Mouse (Mus musculus) lung, postnatal 14 days (tissue): ENCODE data around the gene Gtf2i.

Experiments
- DNase-seq: peaks from one replicate; pipeline ENCODE4 v3.0.0; 2021

Gene Gtf2i

DNA sequence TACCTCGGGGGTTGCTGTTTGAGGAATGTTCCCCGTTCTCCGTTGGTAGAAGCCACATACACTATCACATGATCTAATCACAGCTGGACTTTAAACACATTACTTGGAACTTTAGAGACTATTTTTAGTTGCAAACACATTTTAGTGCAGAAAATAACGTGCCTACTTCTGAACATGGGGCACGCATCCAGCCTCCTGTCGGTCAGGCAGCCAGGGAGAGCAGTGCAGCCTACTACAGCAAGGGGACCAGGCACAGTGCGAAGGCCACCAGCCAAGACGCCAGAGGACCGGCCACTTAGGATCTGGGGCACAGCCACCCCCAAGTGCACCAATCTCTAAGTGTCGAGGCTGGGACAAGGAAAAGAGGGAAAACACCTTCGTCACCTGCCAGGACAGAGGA lies 39.5 kb downstream of the Gtf2i start:
- no peak for DNase-seq

GRCm38 (mm10) chr5:134273761-134274160 lies 40.8 kb downstream of the Gtf2i start:
- DNase-seq: no peak

- no peak for DNase-seq
Measured at GRCm38 (mm10) chr5:134272761-134273160, 41.8 kb downstream of the Gtf2i start.

- no peak for DNase-seq
Measured at GRCm38 (mm10) chr5:134271421-134271820, 43.1 kb downstream of the Gtf2i start.

DNA sequence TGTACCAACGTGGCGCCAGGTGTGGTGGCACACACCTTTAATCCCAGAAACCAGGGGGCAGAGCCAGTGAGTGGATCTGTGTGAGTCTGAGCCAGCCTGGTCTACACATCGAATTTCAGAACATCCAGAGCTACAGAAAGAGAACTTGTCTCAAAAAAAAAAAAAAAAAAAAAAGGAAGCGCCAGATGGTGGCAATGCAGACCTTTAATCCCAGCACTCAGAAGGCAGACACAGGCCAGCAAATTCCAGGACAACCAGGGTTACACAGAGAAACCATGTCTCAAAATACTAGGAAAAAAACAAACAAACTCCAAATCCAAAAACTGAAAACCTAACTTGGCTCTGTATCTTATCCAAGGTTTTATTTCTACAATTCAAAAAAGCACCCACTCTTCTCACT lies 44.0 kb downstream of the Gtf2i start:
- DNase-seq: no peak

GRCm38 (mm10) chr5:134269751-134270150 lies 44.8 kb downstream of the Gtf2i start:
- peak; percentile 27 for DNase-seq

- no peak for DNase-seq
Measured at GRCm38 (mm10) chr5:134268751-134269150, 45.8 kb downstream of the Gtf2i start.

DNA sequence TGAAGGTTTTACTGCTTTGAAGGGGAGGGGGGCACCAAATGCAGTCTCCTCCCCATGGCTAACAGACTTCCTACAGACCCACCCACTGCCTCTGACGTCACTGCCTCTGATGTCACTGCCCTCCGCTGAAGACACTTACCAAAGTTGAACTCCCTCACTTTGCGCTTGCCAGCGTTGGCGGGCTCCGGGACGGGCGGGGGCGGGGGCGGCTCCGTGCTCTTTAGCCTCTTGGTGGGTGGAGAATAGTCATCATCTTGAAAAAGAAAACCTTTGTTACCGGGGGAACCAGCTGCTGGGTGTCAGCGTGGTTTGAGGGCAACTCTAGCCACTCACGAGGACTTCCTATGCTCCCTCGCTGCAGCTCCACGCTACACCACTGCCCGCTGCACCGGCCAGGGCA lies 48.2 kb downstream of the Gtf2i start:
- no peak for DNase-seq

DNA sequence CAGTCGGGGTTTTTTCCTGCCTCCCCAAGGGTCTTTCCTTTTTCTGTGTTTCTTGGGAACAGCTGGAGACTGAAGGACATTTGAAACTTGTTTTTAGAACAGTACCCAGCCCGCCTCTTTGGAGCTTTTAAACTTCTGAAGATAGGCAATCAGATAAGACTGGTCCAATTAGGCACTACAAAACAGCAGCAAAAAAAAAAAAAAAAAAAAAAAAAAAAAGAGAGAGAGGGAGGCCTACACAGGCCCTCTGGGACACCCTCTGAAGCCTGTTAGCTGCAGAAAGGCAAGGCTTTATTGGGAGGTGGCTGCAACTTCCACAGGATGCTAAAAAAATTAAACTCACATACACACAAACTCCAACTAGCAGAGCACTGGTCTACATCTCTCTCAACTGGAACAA lies 48.7 kb downstream of the Gtf2i start:
- DNase-seq: no peak

- no peak for DNase-seq
Measured at GRCm38 (mm10) chr5:134260001-134260636, 54.4 kb downstream of the Gtf2i start.

DNA sequence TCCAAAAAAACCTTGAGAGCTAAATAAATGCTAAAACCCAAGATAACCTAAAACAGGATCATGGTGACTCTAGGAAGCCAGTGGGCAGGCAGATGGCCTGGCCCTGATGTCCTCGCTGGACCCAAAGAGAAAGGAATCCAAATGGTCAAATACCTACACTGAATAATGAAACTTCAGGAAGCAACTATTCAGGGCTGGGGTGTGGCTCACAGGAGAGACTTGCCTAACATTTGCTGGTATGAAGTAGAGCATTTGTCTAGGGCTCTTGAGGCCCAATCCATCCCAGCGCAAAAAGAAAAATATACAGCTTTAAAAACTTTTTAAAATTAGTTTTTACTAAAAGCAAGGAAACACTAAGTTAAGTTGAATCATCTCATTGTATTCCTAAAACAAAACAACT lies 55.6 kb downstream of the Gtf2i start:
- no peak for DNase-seq

GRCm38 (mm10) chr5:134258395-134258794 lies 56.2 kb downstream of the Gtf2i start:
- no peak for DNase-seq

DNA sequence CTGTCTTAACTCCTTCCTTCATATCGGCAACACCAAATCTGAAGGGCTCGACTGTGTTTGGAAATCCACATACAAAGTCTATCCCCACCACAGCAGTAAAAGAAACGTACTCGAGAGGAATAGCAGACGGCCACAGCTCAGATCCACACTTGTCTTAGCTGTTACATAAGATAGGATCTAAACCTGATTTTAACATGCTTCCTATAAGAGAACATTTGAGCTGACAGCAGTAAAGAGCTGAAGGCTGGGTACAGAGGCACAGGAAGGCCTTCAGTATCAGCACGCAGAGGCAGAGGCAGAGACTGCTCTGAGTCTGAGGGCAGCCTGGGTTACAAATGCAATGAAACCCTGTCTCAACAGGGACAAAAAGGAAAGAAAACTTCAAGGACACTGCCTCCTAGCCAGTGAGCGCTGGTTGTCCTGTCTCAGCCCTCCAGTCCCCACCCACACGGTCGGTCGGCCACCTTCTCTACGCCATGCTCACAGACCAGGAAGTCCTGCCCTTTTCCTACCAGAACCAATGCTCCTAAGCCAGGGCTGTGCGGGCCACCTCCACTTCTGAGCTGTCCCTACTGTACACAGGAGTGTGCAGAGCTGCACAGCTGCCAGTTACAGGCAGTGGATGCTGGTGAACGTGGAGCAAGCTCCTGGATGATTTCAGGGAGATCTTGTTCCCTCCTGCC lies 57.1 kb downstream of the Gtf2i start:
- no peak for DNase-seq

DNA sequence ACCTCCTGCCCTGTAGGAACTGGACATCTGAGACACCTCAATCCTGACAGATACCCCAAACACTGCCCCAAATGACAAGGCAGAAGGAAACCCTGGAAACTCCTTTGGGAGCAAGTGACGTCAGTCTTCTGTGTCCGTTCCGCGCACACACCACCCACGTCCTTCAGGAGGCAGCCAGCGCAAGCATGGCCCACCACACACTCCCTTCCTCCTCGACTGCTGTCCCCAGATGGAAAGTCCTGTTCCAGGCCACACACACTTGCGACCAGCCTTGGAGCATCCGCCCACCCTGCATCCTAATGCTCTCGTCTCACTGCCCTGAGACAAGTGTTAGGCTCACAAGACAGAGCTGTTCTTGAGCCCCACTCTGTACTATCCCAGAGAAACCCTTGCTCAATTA lies 59.3 kb downstream of the Gtf2i start:
- no peak for DNase-seq

GRCm38 (mm10) chr5:134253806-134254205 lies 60.8 kb downstream of the Gtf2i start:
- no peak for DNase-seq

DNA sequence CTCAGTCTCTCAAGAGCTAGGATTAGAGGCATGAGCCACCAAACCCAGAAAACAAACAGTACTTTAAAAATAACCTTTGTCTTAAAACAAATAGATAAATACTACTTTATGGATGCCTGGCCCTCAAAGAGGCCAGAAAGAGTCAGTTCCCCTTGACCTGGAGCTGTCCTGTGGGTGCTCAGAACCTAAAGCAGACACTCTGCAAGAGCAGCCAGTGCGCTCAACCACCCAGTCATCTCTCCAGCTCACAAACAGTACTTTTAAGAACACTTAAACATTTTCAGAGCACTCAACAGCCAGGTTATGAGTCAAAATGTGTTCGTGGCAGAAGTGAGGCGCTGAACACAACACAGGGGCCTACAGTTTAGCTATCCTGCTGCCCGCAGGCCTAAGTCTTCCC lies 63.5 kb downstream of the Gtf2i start:
- no peak for DNase-seq

GRCm38 (mm10) chr5:134250601-134251000 lies 64.0 kb downstream of the Gtf2i start:
- no peak for DNase-seq

DNA sequence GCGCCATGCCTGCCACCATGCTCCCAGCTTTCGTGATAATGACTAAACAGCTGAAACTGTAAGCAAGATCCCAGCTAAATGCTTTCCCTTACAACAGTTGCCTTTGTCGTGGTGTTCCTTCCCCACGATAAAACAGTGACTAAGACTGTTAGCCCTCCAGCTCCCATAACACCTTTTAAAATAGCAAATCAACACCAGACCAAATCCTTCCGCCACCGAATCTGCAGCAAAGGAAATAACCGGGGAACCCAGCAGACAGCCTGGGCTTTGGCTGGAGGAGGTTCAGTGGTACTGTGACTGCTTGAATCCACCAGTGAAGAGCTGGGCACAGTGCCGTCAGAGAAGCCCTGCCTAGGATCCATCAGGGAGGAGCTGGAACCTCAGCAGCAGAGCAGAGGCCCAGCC lies 65.3 kb downstream of the Gtf2i start:
- no peak for DNase-seq

DNA sequence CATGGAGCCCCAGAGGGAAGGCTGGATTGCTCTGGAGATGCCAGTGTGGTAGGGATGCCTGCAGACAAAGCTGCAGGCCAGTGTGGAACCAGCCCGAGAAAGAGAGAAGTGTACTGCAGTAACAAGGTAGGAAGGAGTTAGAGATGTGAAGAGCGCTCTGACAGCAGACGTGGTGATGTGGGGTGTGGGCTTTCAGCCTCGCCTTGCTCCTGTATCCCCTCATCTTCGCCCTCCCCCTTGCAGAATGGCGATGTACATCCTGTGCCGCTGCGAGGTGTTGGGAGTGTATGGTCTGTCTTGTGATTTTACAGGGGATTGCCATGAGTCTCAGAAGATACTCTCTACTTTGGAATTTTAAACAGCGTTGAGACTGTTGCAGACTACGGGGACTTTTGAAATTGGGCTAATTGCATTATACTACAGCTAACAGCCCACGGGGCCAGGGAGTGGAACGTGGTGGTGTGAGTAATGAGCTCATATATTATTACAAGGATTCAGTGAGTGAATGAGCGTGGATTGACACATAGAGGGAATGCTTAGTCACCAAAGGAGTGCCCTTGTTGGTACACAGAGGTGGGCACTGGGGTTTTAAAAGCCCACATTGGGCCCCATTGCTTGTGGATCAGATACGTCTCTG lies 65.8 kb downstream of the Gtf2i start:
- DNase-seq: no peak

- peak; percentile 66 for DNase-seq
Measured at GRCm38 (mm10) chr5:134246146-134246545, 68.4 kb downstream of the Gtf2i start.

DNA sequence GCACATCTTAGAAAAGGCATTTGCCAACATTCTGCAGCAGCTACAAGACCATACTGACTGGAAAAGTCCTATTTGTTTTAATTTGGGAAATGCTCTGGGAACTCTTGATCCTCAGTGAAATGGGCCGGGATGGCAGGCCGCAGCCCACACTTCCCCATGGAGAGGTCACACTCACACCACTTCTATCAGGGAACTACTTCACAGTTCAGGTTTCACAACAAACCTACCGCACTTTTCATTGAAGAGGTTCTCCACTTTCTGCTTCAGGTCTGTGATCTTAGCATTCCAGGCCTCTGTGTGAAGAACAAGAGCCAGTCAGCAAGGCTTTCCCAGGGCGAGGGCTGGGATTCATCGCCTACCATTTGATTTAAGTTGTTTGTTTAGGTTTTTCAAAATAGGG lies 69.7 kb downstream of the Gtf2i start:
- DNase-seq: no peak

- no peak for DNase-seq
Measured at GRCm38 (mm10) chr5:134243661-134244436, 70.7 kb downstream of the Gtf2i start.

DNA sequence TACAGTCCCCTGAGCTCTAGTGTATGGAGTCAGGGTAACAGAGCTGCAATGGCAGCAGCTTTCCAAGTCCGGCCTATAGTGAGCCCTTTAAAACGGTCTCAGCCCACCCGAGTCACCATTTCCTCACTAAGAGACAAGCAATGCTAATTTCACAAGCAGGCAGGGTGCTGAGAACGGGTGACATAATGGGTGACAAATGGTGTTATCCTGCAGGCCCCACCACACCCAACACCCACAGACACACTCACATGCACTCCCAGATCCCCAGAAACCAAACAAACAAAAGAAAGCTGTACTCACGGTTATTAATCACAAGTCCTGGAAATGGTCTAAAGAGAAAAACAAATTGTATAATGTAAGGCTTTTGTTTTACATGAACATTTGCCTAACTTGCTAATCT lies 72.7 kb downstream of the Gtf2i start:
- DNase-seq: no peak
